Mouse (Mus musculus) midbrain, embryonic 14.5 days (tissue): ENCODE data around the gene Tifa. TPM values are rescaled to one million over a fixed set of nuclear protein-coding genes. Genes with fewer than 3 reads are reported as not detected.

Experiments used
- ATAC-seq: fragments of 200-750 bp; cut with Nextera tagmentation; 2 replicates; pipeline ENCODE4 v1.8.0; 2017; ENCODE audit warnings: moderate number of reproducible peaks, moderate library complexity; ENCODE audit not compliant: low FRiP score, low TSS enrichment
- DNase-seq: peaks from one replicate; pipeline ENCODE4 v3.0.0-alpha.2; 2015
- H3K27ac ChIP-seq: fragments of 300-500 bp; sonication (generic); replicated peaks from 2 replicates; pipeline ENCODE4 v1.5.1; 2014; ENCODE audit warnings: mild to moderate bottlenecking, low read depth, low read length, moderate library complexity
- H3K27me3 ChIP-seq: fragments of 300-500 bp; sonication (generic); 2 replicates; pipeline ENCODE4 v1.6.1; 2014; ENCODE audit warnings: low read length, control low read depth, mixed read lengths; ENCODE audit not compliant: control insufficient read depth, insufficient read depth
- H3K36me3 ChIP-seq: fragments of 300-500 bp; sonication (generic); 2 replicates; pipeline ENCODE4 v1.6.1; 2014; ENCODE audit warnings: low read length, control low read depth; ENCODE audit not compliant: control insufficient read depth, insufficient read depth
- H3K4me1 ChIP-seq: fragments of 300-500 bp; sonication (generic); 2 replicates; pipeline ENCODE4 v1.6.1; 2014; ENCODE audit warnings: mild to moderate bottlenecking, antibody characterized with exemption, low read length, control low read depth; ENCODE audit not compliant: control insufficient read depth, insufficient read depth
- H3K4me2 ChIP-seq: fragments of 300-500 bp; sonication (generic); 2 replicates; pipeline ENCODE4 v1.6.1; 2014; ENCODE audit warnings: mild to moderate bottlenecking, low read length, moderate library complexity
- H3K4me3 ChIP-seq: fragments of 300-500 bp; sonication (generic); replicated peaks from 2 replicates; pipeline ENCODE4 v1.5.1; 2014; ENCODE audit warnings: low read depth, low read length
- H3K9ac ChIP-seq: fragments of 300-500 bp; sonication (generic); replicated peaks from 2 replicates; pipeline ENCODE4 v1.6.1; 2014; ENCODE audit warnings: mild to moderate bottlenecking, low read length, moderate library complexity
- H3K9me3 ChIP-seq: fragments of 300-500 bp; sonication (generic); 2 replicates; pipeline ENCODE4 v1.6.1; 2016; ENCODE audit warnings: low read length, control low read depth, mixed read lengths; ENCODE audit not compliant: control insufficient read depth
- WGBS: fragments of 180-500 bp; shearing (Covaris S2); extraction: QIAGEN DNeasy Blood & Tissue Kit; methylation state at CpG from one replicate; pipeline ENCODE4 v1.1.7; 2014; 5-methylcytosine and 5-hydroxymethylcytosine counted together
- polyA plus RNA-seq: library from polyadenylated mRNA; unstranded; fragments of >200 nt; fragmentation: Nextera tagmentation; extraction: Ambion mirVana; gene quantifications from 2 replicates; pipeline ENCODE4 v1.2.1, GENCODE M21; 2014

The Tifa gene
- polyA plus RNA-seq, 1 experiment from 2014 or later = 4.7 TPM

- DNase-seq = no peak
- Histone ChIP-seq H3K9me3 (no peaks in the 10 kb centered on the region), H3K4me2 (no peak overlapping the region), H3K4me3 (no peak overlapping the region), H3K36me3 (no peaks in the 10 kb centered on the region), H3K4me1 (no peaks in the 10 kb centered on the region), H3K27me3 (no peaks in the 10 kb centered on the region), H3K9ac (no peak overlapping the region), H3K27ac (no peak overlapping the region)
- no peak for ATAC-seq
- WGBS = 63% methylated on average over 4 of the region's 4 CpGs
These were observed 84.8 kb downstream of the Tifa start for GRCm38 (mm10) chr3:127874254-127874883.

- WGBS = 90% methylated on average over 7 of the region's 7 CpGs
- Histone ChIP-seq H3K4me1 (no peaks in the 10 kb centered on the region), H3K4me2 (no peak overlapping the region), H3K27ac (no peak overlapping the region), H3K9ac (no peak overlapping the region), H3K27me3 (no peaks in the 10 kb centered on the region), H3K4me3 (no peak overlapping the region), H3K9me3 (no peaks in the 10 kb centered on the region), H3K36me3 (no peaks in the 10 kb centered on the region)
- DNase-seq (no peak), ATAC-seq (no peak)
These were observed 85.5 kb downstream of the Tifa start for GRCm38 (mm10) chr3:127875059-127875458.

GRCm38 (mm10) chr3:127875509-127875908 is 85.9 kb downstream of the Tifa start:
- no peaks in the 10 kb centered on the region for H3K4me1 ChIP-seq
- H3K9me3 ChIP-seq = no peaks in the 10 kb centered on the region
- ATAC-seq (no peak), DNase-seq (no peak)
- H3K4me2 ChIP-seq = no peak overlapping the region
- no peaks in the 10 kb centered on the region for H3K27me3 ChIP-seq
- H3K4me3 ChIP-seq = no peak overlapping the region
- H3K27ac ChIP-seq = no peak overlapping the region
- no peak overlapping the region for H3K9ac ChIP-seq
- 92% methylated on average over 2 of the region's 2 CpGs for WGBS
- H3K36me3 ChIP-seq = no peaks in the 10 kb centered on the region

- no peaks in the 10 kb centered on the region for H3K36me3 ChIP-seq
- DNase-seq = no peak
- no peak overlapping the region for H3K4me2 ChIP-seq
- no peaks in the 10 kb centered on the region for H3K9me3 ChIP-seq
- H3K27me3 ChIP-seq = no peaks in the 10 kb centered on the region
- H3K4me3 ChIP-seq = no peak overlapping the region
- ATAC-seq = no peak
- H3K27ac ChIP-seq = no peak overlapping the region
- WGBS = 89% methylated on average over 3 of the region's 3 CpGs
- H3K4me1 ChIP-seq = no peaks in the 10 kb centered on the region
- no peak overlapping the region for H3K9ac ChIP-seq
These were observed 90.4 kb downstream of the Tifa start for GRCm38 (mm10) chr3:127879968-127880367.

GRCm38 (mm10) chr3:127881684-127882083 is 92.1 kb downstream of the Tifa start:
- Histone ChIP-seq H3K27me3 (no peaks in the 10 kb centered on the region), H3K9ac (no peak overlapping the region), H3K9me3 (no peaks in the 10 kb centered on the region), H3K36me3 (no peaks in the 10 kb centered on the region), H3K4me1 (no peaks in the 10 kb centered on the region), H3K27ac (no peak overlapping the region), H3K4me3 (no peak overlapping the region), H3K4me2 (no peak overlapping the region)
- DNase-seq = no peak
- 75% methylated on average over 2 of the region's 2 CpGs for WGBS
- ATAC-seq = no peak

Other genes with a start within 250 kb of the Tifa start
- 22.8 and 29.3 TPM in 2 replicates for gene Larp7, start 236.5 kb upstream of the Tifa start, polyA plus RNA-seq
- gene Zgrf1, start 236.3 kb upstream of the Tifa start, polyA plus RNA-seq = 2.9 and 3.9 TPM in 2 replicates
- 10.0 and 18.6 TPM in 2 replicates for gene Neurog2, start 156.7 kb upstream of the Tifa start, polyA plus RNA-seq
- gene Alpk1, start 9.3 kb upstream of the Tifa start, polyA plus RNA-seq = 0.20 and 0.47 TPM in 2 replicates
- gene Ap1ar, start 47.7 kb downstream of the Tifa start, polyA plus RNA-seq = 83.4 and 89.2 TPM in 2 replicates
- 9.2 and 9.6 TPM in 2 replicates for gene Fam241a, start 106.5 kb downstream of the Tifa start, polyA plus RNA-seq